Mouse (Mus musculus) G1E (cell line): Measurements from ENCODE around the gene Traf4.

ENCODE experiments used
- CTCF ChIP-seq: IDR thresholded peaks from 2 replicates; pipeline ENCODE4 v1.5.1; 2012; ENCODE audit warnings: low read depth, low read length, inconsistent platforms, mixed read lengths
- TAL1 ChIP-seq: conservative IDR thresholded peaks from 2 replicates; pipeline ENCODE4 v1.6.1; 2012; ENCODE audit warnings: low read depth, low read length, inconsistent platforms, mixed read lengths

- TF ChIP-seq CTCF = no peak
- TF ChIP-seq TAL1 = no peak
These were observed 10.5 kb upstream of the Traf4 start for GRCm38 (mm10) chr11:78175771-78176401.
